Mouse (Mus musculus) ES-Bruce4 (cell line): ENCODE results near the gene Amigo1. TPM values are rescaled to one million over a fixed set of nuclear protein-coding genes. Genes with fewer than 3 reads are reported as not detected.
"Not testable (repeated sequence)": the region's sequence is repeated elsewhere in the genome, so short reads cannot be mapped to it uniquely, and the experiment has no call there.

Experiments used
- H3K27ac ChIP-seq: 2 replicates; pipeline ENCODE4 v1.5.1; 2012; ENCODE audit warnings: low read length, inconsistent platforms; ENCODE audit not compliant: insufficient read depth
- H3K27me3 ChIP-seq: 2 replicates; pipeline ENCODE4 v1.6.1; 2012; ENCODE audit warnings: mild to moderate bottlenecking, low read length, inconsistent platforms; ENCODE audit not compliant: control insufficient read depth, poor library complexity, insufficient read depth, severe bottlenecking
- H3K36me3 ChIP-seq: 2 replicates; pipeline ENCODE4 v1.6.1; 2012; ENCODE audit warnings: inconsistent platforms, mild to moderate bottlenecking, low read length, moderate library complexity; ENCODE audit not compliant: control insufficient read depth, poor library complexity, insufficient read depth, severe bottlenecking
- H3K4me1 ChIP-seq: one replicate; pipeline ENCODE4 v1.8.1; 2011; ENCODE audit warnings: low read length; ENCODE audit not compliant: control insufficient read depth, insufficient read depth
- H3K4me3 ChIP-seq: 2 replicates; pipeline ENCODE4 v1.5.1; 2011; ENCODE audit warnings: low read depth, mild to moderate bottlenecking, low read length
- H3K9ac ChIP-seq: 2 replicates; pipeline ENCODE4 v1.6.1; 2012; ENCODE audit warnings: low read depth, mild to moderate bottlenecking, inconsistent platforms; ENCODE audit not compliant: poor library complexity, severe bottlenecking
- H3K9me3 ChIP-seq: replicated peaks from 2 replicates; pipeline ENCODE4 v1.6.1; 2012; ENCODE audit warnings: mild to moderate bottlenecking, low read length, inconsistent platforms; ENCODE audit not compliant: control insufficient read depth, poor library complexity, insufficient read depth, severe bottlenecking
- CTCF ChIP-seq: IDR thresholded peaks from one replicate; pipeline ENCODE4 v1.8.1; 2011; ENCODE audit warnings: low read depth, low read length
- EP300 ChIP-seq: IDR thresholded peaks from 2 replicates; pipeline ENCODE4 v1.6.1; 2011; ENCODE audit warnings: low read depth, low read length; ENCODE audit not compliant: insufficient read depth
- POLR2A ChIP-seq: IDR thresholded peaks from one replicate; pipeline ENCODE4 v1.8.1; 2011; ENCODE audit warnings: low read length; ENCODE audit not compliant: insufficient read depth
- polyA plus RNA-seq: library from polyadenylated mRNA; stranded (reverse); fragments of >200 nt; gene quantifications from 2 replicates; pipeline ENCODE4 v1.2.4, GENCODE M21; 2011; ENCODE audit warnings: low read depth; ENCODE audit not compliant: missing spikeins, insufficient read depth, insufficient read length

Gene Amigo1
- polyA plus RNA-seq, 1 experiment: 5.6 TPM

DNA sequence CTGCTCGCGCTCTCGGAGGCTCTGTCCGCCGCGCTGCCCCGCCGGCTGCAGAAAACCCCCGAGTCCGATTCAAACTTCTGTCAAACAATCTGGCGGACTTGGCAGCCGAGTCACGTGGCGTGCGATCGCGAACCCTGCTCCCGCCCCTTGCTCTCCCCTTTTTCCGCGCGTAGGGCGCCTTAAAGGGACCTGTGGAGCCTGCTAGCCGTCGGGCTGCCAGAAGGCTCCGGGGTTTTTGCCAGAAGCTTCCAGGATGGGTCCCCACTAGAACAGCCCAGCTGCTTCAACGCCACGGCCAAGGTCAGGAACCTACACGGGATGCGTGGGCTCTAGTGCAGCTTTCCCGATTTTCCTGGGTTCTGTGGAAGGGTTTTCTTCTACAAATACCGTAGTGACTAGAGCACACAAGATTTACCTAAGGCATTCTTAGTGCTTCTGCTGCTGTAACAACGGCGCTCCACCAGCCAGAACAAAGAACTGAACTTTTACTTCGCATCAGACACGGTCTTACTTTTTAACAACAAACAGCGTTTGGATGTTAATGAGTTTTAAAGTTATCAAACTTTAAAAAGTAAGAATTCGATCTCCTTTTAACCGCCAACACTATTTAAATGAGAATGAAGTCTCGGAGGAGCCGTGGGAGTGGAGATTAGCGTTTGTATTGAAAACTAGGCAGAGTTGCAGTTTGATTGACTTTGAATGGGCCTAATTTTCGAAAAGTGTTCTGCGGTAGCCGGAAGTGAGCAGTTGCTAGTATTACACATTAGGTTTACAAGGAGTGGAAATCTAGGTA lies 40.6 kb downstream of the Amigo1 start, which contains the start of gene Sypl2:
Gene Sypl2, minus strand, starts transcription at position 91 of the 793 bp plus-strand sequence.
- peaks cover 9% of the 10 kb centered on the region for H3K27me3 ChIP-seq
- no peaks in the 10 kb centered on the region for H3K9me3 ChIP-seq
- H3K4me1 ChIP-seq: no peaks in the 10 kb centered on the region
- no peaks in the 10 kb centered on the region for H3K36me3 ChIP-seq
- H3K9ac ChIP-seq: peak within 1 kb of the TSS; percentile 57
- H3K4me3 ChIP-seq: peak within 1 kb of the TSS; percentile 74
- TF ChIP-seq CTCF: no peak
- TF ChIP-seq EP300: no peak
- no peak for TF ChIP-seq POLR2A
- no peak within 1 kb of the TSS for H3K27ac ChIP-seq

DNA sequence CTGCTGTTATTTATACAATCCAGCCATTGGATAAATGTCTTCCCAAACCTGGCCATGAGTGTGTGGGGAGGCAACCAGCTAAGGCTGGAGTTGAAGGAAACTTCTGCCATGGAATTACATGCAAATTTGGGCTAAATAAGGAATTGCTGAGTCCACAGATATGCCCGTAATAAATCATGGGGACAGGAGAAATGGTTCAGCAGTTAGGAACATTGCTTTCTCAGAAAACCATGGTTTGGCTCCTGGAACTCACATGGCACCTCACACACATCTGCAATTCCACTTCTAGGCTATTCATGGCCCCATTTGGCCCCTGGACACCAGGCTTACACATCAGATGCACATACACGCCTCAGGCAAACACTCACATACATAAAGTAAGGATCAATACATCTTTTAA lies 41.4 kb downstream of the Amigo1 start:
- H3K9ac ChIP-seq: no peak overlapping the region
- H3K36me3 ChIP-seq: no peaks in the 10 kb centered on the region
- H3K4me3 ChIP-seq: no peak overlapping the region
- H3K9me3 ChIP-seq: no peaks in the 10 kb centered on the region
- no peak overlapping the region for H3K27ac ChIP-seq
- H3K4me1 ChIP-seq: no peaks in the 10 kb centered on the region
- peaks cover 9% of the 10 kb centered on the region for H3K27me3 ChIP-seq
- TF ChIP-seq EP300 (no peak), POLR2A (no peak), CTCF (no peak)

DNA sequence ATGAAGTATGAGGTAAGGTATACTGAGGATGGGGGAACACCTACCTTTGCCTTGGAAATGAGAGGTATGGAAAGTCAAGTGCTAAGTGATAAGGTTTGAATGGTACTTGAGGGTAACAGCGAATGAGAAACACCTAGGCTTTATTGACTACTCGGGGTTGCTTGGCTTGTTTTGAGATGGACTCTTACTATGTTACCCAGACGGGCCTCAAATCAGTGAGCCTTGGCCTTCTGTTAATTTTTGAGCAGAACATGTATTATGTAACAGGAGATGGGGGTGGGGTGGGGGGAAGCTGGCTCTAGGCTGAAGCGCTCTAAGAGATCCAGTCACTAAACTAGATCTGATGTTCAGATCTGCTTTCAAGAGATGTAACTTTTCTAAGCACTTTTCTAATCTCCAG lies 45.5 kb downstream of the Amigo1 start:
- Histone ChIP-seq H3K36me3 (no peaks in the 10 kb centered on the region), H3K4me1 (no peaks in the 10 kb centered on the region), H3K9me3 (no peaks in the 10 kb centered on the region), H3K4me3 (no peak overlapping the region), H3K9ac (no peak overlapping the region), H3K27me3 (no peaks in the 10 kb centered on the region; the same call in 1 of the 2 replicates), H3K27ac (no peak overlapping the region)
- TF ChIP-seq EP300: no peak
- TF ChIP-seq POLR2A: no peak
- TF ChIP-seq CTCF: no peak

DNA sequence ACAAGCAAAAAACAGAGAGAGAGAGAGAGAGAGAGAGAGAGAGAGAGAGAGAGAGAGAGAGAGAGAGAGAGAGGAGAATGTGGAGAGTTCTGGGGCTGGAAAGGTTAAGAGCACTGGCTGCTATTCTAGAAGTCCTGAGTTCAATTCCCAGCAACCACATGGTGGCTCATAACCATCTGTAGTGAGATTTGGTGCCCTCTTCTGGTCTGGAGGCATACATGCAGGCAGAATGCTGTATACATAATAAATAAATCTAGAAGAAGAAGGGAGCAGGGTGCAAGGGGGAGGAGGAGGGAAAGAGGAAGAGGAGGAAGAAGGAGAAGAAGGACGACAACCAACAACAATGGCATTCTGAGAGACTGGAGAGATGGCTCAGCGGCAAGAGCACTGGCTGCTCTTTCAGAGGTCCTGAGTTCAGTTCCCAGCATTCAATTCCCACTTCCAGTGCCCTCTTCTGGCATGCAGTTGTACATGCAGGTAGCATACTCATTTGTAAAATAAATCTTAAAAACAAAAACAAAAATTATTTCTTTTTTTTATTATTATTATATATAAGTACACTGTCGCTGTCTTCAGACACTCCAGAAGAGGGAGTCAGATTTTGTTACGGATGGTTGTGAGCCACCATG lies 51.5 kb downstream of the Amigo1 start:
- not testable (repeated sequence) for H3K27ac ChIP-seq, H3K27me3 ChIP-seq, H3K36me3 ChIP-seq, H3K9me3 ChIP-seq, H3K4me1 ChIP-seq, H3K9ac ChIP-seq, H3K4me3 ChIP-seq
- TF ChIP-seq CTCF: peak; percentile 16

DNA sequence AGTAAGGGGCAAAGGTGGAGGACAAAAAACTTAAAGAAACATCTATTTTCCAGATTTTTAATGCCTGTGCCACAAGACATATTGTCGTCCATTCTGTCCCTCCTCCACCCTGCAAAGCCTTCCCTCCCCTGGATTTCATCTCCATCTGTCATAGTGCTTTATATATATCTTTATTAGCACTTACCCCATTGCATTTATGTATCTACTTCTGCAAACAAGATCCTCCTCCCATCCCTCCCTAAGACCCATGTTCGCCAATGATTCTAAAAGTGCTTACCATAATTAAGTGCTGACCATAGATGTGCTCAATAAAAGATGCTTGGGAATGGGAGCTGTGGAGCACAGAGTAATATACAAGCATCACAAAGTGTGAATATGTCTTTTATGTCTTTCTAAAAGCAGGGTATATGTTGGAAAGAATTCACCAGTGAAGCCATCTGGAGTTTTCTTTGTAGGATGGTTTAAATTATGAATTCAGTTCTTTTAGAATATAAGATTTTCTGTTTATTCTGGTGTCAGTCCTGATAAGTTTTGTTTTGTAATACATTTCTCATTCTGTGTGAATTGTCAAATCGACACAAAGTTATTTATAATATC lies 55.2 kb downstream of the Amigo1 start:
- TF ChIP-seq POLR2A (no peak), CTCF (no peak), EP300 (no peak)
- Histone ChIP-seq H3K27me3 (no peaks in the 10 kb centered on the region), H3K4me1 (no peaks in the 10 kb centered on the region), H3K4me3 (no peak overlapping the region), H3K9me3 (no peaks in the 10 kb centered on the region; the same call in 1 of the 2 replicates), H3K27ac (no peak overlapping the region), H3K9ac (no peak overlapping the region), H3K36me3 (no peaks in the 10 kb centered on the region)

Other genes starting within 250 kb of the Amigo1 start
- gene Gstm6, start 242.6 kb upstream of the Amigo1 start, polyA plus RNA-seq: 27.1 and 27.8 TPM in 2 replicates
- gene Gstm3, start 217.1 kb upstream of the Amigo1 start, polyA plus RNA-seq: 24.6 and 31.6 TPM in 2 replicates
- gene Gstm2, start 199.9 kb upstream of the Amigo1 start, polyA plus RNA-seq: 74.8 and 77.0 TPM in 2 replicates
- gene Gstm1, start 168.4 kb upstream of the Amigo1 start, polyA plus RNA-seq: 163 and 187 TPM in 2 replicates
- gene Gstm4, start 141.4 kb upstream of the Amigo1 start, polyA plus RNA-seq: 14.0 and 15.1 TPM in 2 replicates
- gene Ampd2, start 99.7 kb upstream of the Amigo1 start, polyA plus RNA-seq: 34.9 and 48.2 TPM in 2 replicates
- gene Gnat2, start 93.5 kb upstream of the Amigo1 start, polyA plus RNA-seq: 3.2 and 3.5 TPM in 2 replicates
- gene Gnai3, start 40.2 kb upstream of the Amigo1 start, polyA plus RNA-seq: 116 and 127 TPM in 2 replicates
- not detected in 2 replicates for gene Gpr61, start 31.5 kb upstream of the Amigo1 start, polyA plus RNA-seq
- 3.3 and 3.7 TPM in 2 replicates for gene Cyb561d1, start 14.9 kb downstream of the Amigo1 start, polyA plus RNA-seq
- gene Atxn7l2, start 24.6 kb downstream of the Amigo1 start, polyA plus RNA-seq: 4.3 and 9.2 TPM in 2 replicates
- not detected in 2 replicates for gene Sypl2, start 40.3 kb downstream of the Amigo1 start, polyA plus RNA-seq
- 159 and 168 TPM in 2 replicates for gene Psma5, start 70.6 kb downstream of the Amigo1 start, polyA plus RNA-seq
- gene Sort1, start 97.7 kb downstream of the Amigo1 start, polyA plus RNA-seq: 21.5 and 25.6 TPM in 2 replicates
- not detected in 2 replicates for gene Mybphl, start 178.6 kb downstream of the Amigo1 start, polyA plus RNA-seq
- gene Psrc1, start 197.5 kb downstream of the Amigo1 start, polyA plus RNA-seq: 255 and 272 TPM in 2 replicates
- 7.1 and 8.9 TPM in 2 replicates for gene Celsr2, start 229.2 kb downstream of the Amigo1 start, polyA plus RNA-seq